In genomic region chr7:126323729-126324128, GRCm38 (mm10) we compare ENCODE assay signal across 9 mouse cellular contexts. TPM values are rescaled to one million over a fixed set of nuclear protein-coding genes. Genes with fewer than 3 reads are reported as not detected.
DNase-seq lines count a peak whose midpoint lies in the region; ATAC-seq and TF ChIP-seq lines count a peak whose summit lies in the region.
"Had no signal": no experiment of that assay in that cellular context is flagged by ENCODE, and none has a peak within 500 bp of the region (broad histone marks: within the 10 kb centered on the region; RNA-seq: fewer than 3 reads in every experiment).

No protein-coding gene starts in this region.

- no peak overlapping the region for H3K4me2 ChIP-seq in midbrain, embryonic 13.5 days (replicated peaks)
- H3K4me2 ChIP-seq in neural tube, embryonic 11.5 days (ENCODE audit: low read depth), result no peak overlapping the region
- H3K4me2 ChIP-seq: hindbrain, embryonic 15.5 days had no signal

- intact Hi-C loops in heart, postnatal 36 days (cut with DNase I), result loop anchor here (1.0 to 2.0 kb wide), 3 partner anchors 54 to 205 kb away; partner anchors contain the start of gene Spns1
- intact Hi-C loops in left cerebral cortex, postnatal 14 days (cut with DNase I), result loop anchor here (1.0 to 5.0 kb wide), 2 partner anchors 54 to 204 kb away; partner anchors contain the start of gene Spns1

- WGBS in midbrain, embryonic 10.5 days, result 9% methylated on average over 11 of the region's 11 CpGs
- WGBS in midbrain, embryonic 13.5 days, result 9% methylated on average over 11 of the region's 11 CpGs
- WGBS in neural tube, embryonic 11.5 days, result 6% methylated on average over 11 of the region's 11 CpGs
- 8% methylated on average over 11 of the region's 11 CpGs for WGBS in thymus, adult 2 months

- peak; percentile 78 for DNase-seq in midbrain, embryonic 10.5 days (ENCODE audit: low spot score)
- peak; percentile 90 for DNase-seq in brain, adult 2 months (ENCODE audit: low read depth, low spot score)
- DNase-seq in fibroblast of lung, adult 2 months (ENCODE audit: low read depth), result peak; percentile 47
- DNase-seq in heart, postnatal 36 days, result peak; percentile 74 to 84
- DNase-seq in left cerebral cortex, postnatal 14 days (ENCODE audit: low spot score in 2 of 2), result peak; percentile 78 to 91
- DNase-seq in neural tube, embryonic 11.5 days (ENCODE audit: low spot score), result peak; percentile 88
- DNase-seq in thymus, adult 2 months, result peak; percentile 88

- H3K27ac ChIP-seq in midbrain, embryonic 10.5 days (replicated peaks), result no peak overlapping the region
- H3K27ac ChIP-seq in midbrain, embryonic 13.5 days, result no peak overlapping the region
- H3K27ac ChIP-seq in neural tube, embryonic 11.5 days (ENCODE audit: low read depth, low read length), result no peak overlapping the region
- H3K27ac ChIP-seq in thymus, adult 2 months (ENCODE audit: control insufficient read depth, insufficient read depth, low read length), result no peak overlapping the region
- H3K27ac ChIP-seq: hindbrain, embryonic 15.5 days had no signal

- no peak for TF ChIP-seq POLR2A in thymus, adult 2 months (IDR thresholded peaks at IDR 0.05; ENCODE audit: control insufficient read depth, extremely low read depth, insufficient read depth, low read length, poor library complexity)

- no peak overlapping the region for H3K4me3 ChIP-seq in midbrain, embryonic 10.5 days
- H3K4me3 ChIP-seq in midbrain, embryonic 13.5 days (replicated peaks), result no peak overlapping the region
- no peak overlapping the region for H3K4me3 ChIP-seq in neural tube, embryonic 11.5 days (ENCODE audit: low read depth, low read length)
- no peak overlapping the region for H3K4me3 ChIP-seq in thymus, adult 2 months (ENCODE audit: control insufficient read depth, insufficient read depth, low read length)
- H3K4me3 ChIP-seq: hindbrain, embryonic 15.5 days had no signal

- H3K36me3 ChIP-seq in midbrain, embryonic 10.5 days, result no peaks in the 10 kb centered on the region
- no peaks in the 10 kb centered on the region for H3K36me3 ChIP-seq in midbrain, embryonic 13.5 days
- H3K36me3 ChIP-seq in neural tube, embryonic 11.5 days (ENCODE audit: control insufficient read depth, insufficient read depth, low read length), result no peaks in the 10 kb centered on the region
- no peaks in the 10 kb centered on the region for H3K36me3 ChIP-seq in thymus, adult 2 months (ENCODE audit: control insufficient read depth, insufficient read depth, low read length)
- H3K36me3 ChIP-seq: hindbrain, embryonic 15.5 days had no signal

- peaks cover 9% of the 10 kb centered on the region; the same call in 1 of the 2 replicates for H3K27me3 ChIP-seq in midbrain, embryonic 10.5 days (ENCODE audit: low read depth, poor library complexity, severe bottlenecking)
- H3K27me3 ChIP-seq in midbrain, embryonic 13.5 days, result 0 out of 2 replicates have a peak, but pooled peaks cover 6% of the 10 kb centered on the region
- H3K27me3 ChIP-seq in neural tube, embryonic 11.5 days (ENCODE audit: control insufficient read depth, insufficient read depth, low read length), result no peaks in the 10 kb centered on the region
- H3K27me3 ChIP-seq in thymus, adult 2 months (ENCODE audit: control insufficient read depth, insufficient read depth, low read length), result no peaks in the 10 kb centered on the region
- H3K27me3 ChIP-seq: hindbrain, embryonic 15.5 days had no signal

- H3K9ac ChIP-seq in midbrain, embryonic 13.5 days (replicated peaks), result no peak overlapping the region
- H3K9ac ChIP-seq in neural tube, embryonic 11.5 days (ENCODE audit: low read length), result no peak overlapping the region
- H3K9ac ChIP-seq: hindbrain, embryonic 15.5 days had no signal

- TF ChIP-seq CTCF in thymus, adult 2 months (IDR thresholded peaks at IDR 0.05; ENCODE audit: borderline replicate concordance, control insufficient read depth, extremely low read depth, insufficient read depth, low read length, poor library complexity), result no peak

- H3K9me3 ChIP-seq in midbrain, embryonic 10.5 days (replicated peaks), result no peaks in the 10 kb centered on the region
- H3K9me3 ChIP-seq in midbrain, embryonic 13.5 days, result no peaks in the 10 kb centered on the region
- no peaks in the 10 kb centered on the region for H3K9me3 ChIP-seq in neural tube, embryonic 11.5 days (ENCODE audit: control insufficient read depth, low read length)
- H3K9me3 ChIP-seq: hindbrain, embryonic 15.5 days had no signal

- 0 out of 2 replicates have a peak, but pooled peaks cover 6% of the 10 kb centered on the region for H3K4me1 ChIP-seq in midbrain, embryonic 10.5 days
- H3K4me1 ChIP-seq in midbrain, embryonic 13.5 days (replicated peaks), result no peaks in the 10 kb centered on the region
- H3K4me1 ChIP-seq in neural tube, embryonic 11.5 days (ENCODE audit: control insufficient read depth, insufficient read depth, low read length), result no peaks in the 10 kb centered on the region
- no peaks in the 10 kb centered on the region for H3K4me1 ChIP-seq in thymus, adult 2 months (replicated peaks; ENCODE audit: control insufficient read depth, insufficient read depth, low read length)
- H3K4me1 ChIP-seq: hindbrain, embryonic 15.5 days had no signal

- no peak for ATAC-seq in midbrain, embryonic 13.5 days
- no peak for ATAC-seq in neural tube, embryonic 11.5 days (ENCODE audit: insufficient read depth, low FRiP score, low TSS enrichment)

RNA-seq across cellular contexts. Expression of gene Lat, which starts 45.6 kb away (rescaled TPM):
- polyA plus RNA-seq in midbrain, embryonic 10.5 days (2016; fragmentation: Nextera tagmentation; extraction: Ambion mirVana), result 1.6 and 2.6 TPM in 2 replicates
- 1.0 and 1.7 TPM in 2 replicates for polyA plus RNA-seq in midbrain, embryonic 13.5 days (2015; fragmentation: Nextera tagmentation; extraction: Ambion mirVana)
- under 1 TPM in 1 of 2 experiments, not detected in 1; 0.33 TPM for total RNA-seq in heart, postnatal 36 days (2021)
- under 1 TPM; 0.30 to 0.33 TPM for total RNA-seq in left cerebral cortex, postnatal 14 days (2021)
- polyA plus RNA-seq in neural tube, embryonic 11.5 days (2014; fragmentation: Nextera tagmentation; extraction: Ambion mirVana), result 1.9 and 2.6 TPM in 2 replicates
- polyA plus RNA-seq in thymus, adult 2 months (2012; rRNA removed), result 2,604 and 2,615 TPM in 2 replicates

RNA-seq across cellular contexts. Expression of gene Sbk1, which starts 51.3 kb away (rescaled TPM):
- polyA plus RNA-seq in midbrain, embryonic 10.5 days (2016; fragmentation: Nextera tagmentation; extraction: Ambion mirVana), result 91.5 and 129 TPM in 2 replicates
- 238 and 300 TPM in 2 replicates for polyA plus RNA-seq in midbrain, embryonic 13.5 days (2015; fragmentation: Nextera tagmentation; extraction: Ambion mirVana)
- 10 to 100 TPM; 76.8 to 94.9 TPM for total RNA-seq in heart, postnatal 36 days (2021)
- 10 to 100 TPM; 94.8 to 95.4 TPM for total RNA-seq in left cerebral cortex, postnatal 14 days (2021)
- 206 and 227 TPM in 2 replicates for polyA plus RNA-seq in neural tube, embryonic 11.5 days (2014; fragmentation: Nextera tagmentation; extraction: Ambion mirVana)
- polyA plus RNA-seq in thymus, adult 2 months (2012; rRNA removed), result 78.1 and 82.0 TPM in 2 replicates

RNA-seq across cellular contexts. Expression of gene Spns1, which starts 53.5 kb away (rescaled TPM):
- polyA plus RNA-seq in midbrain, embryonic 10.5 days (2016; fragmentation: Nextera tagmentation; extraction: Ambion mirVana), result 67.6 and 68.9 TPM in 2 replicates
- polyA plus RNA-seq in midbrain, embryonic 13.5 days (2015; fragmentation: Nextera tagmentation; extraction: Ambion mirVana), result 77.9 and 78.6 TPM in 2 replicates
- 10 to 100 TPM; 31.5 to 33.1 TPM for total RNA-seq in heart, postnatal 36 days (2021)
- total RNA-seq in left cerebral cortex, postnatal 14 days (2021), result 10 to 100 TPM; 83.2 to 86.3 TPM
- polyA plus RNA-seq in neural tube, embryonic 11.5 days (2014; fragmentation: Nextera tagmentation; extraction: Ambion mirVana), result 53.0 and 54.0 TPM in 2 replicates
- 457 and 489 TPM in 2 replicates for polyA plus RNA-seq in thymus, adult 2 months (2012; rRNA removed)

Comparison
In these comparisons a context has a peak if more than half of its experiments do, and no peak if none do; other contexts are left out.
1. RNA of gene Lat, which starts 45.6 kb away (polyA plus RNA-seq): 2,604 to 2,615 TPM in thymus, adult 2 months; 1.9 to 2.6 TPM in neural tube, embryonic 11.5 days, 1.0 to 1.7 TPM in midbrain, embryonic 13.5 days and 1.6 to 2.6 TPM in midbrain, embryonic 10.5 days; every median in the first group is over 100 times any median in the second.
2. Peak in every context shown above with its lines, with median percentiles within 50 percentile points of each other: DNase-seq.